Mouse (Mus musculus) spleen, adult 2 months (tissue): ENCODE data around the gene Prkn. TPM values are rescaled to one million over a fixed set of nuclear protein-coding genes. Genes with fewer than 3 reads are reported as not detected.

ENCODE experiments used
- DNase-seq, 2 experiments: peaks; one replicate each; pipeline versions ENCODE4 v3.0.0 to v3.0.0-alpha.2; 2012 to 2021; ENCODE audit warnings: low spot score in 2 of 2, low read depth in 1 of 2
- H3K27ac ChIP-seq: fragments of 200-500 bp; 2 replicates; pipeline ENCODE4 v1.5.1; 2012; ENCODE audit warnings: low read length, inconsistent platforms; ENCODE audit not compliant: insufficient read depth
- H3K27me3 ChIP-seq: fragments of 200-500 bp; 2 replicates; pipeline ENCODE4 v1.6.1; 2012; ENCODE audit warnings: mild to moderate bottlenecking, moderate library complexity, low read length, inconsistent platforms; ENCODE audit not compliant: control insufficient read depth, insufficient read depth
- H3K36me3 ChIP-seq: fragments of 200-500 bp; 2 replicates; pipeline ENCODE4 v1.6.1; 2012; ENCODE audit warnings: mild to moderate bottlenecking, low read length, inconsistent platforms; ENCODE audit not compliant: control insufficient read depth, insufficient read depth
- H3K4me1 ChIP-seq: fragments of 200-500 bp; 2 replicates; pipeline ENCODE4 v1.6.1; 2011; ENCODE audit warnings: inconsistent platforms; ENCODE audit not compliant: control insufficient read depth, insufficient read depth, insufficient read length
- H3K4me3 ChIP-seq: fragments of 200-500 bp; 2 replicates; pipeline ENCODE4 v1.5.1; 2011; ENCODE audit warnings: mild to moderate bottlenecking, inconsistent platforms; ENCODE audit not compliant: insufficient read depth, insufficient read length; ENCODE audit errors: extremely low read depth
- CTCF ChIP-seq: fragments of 200-500 bp; IDR thresholded peaks from 2 replicates; pipeline ENCODE4 v1.5.1; 2011; ENCODE audit warnings: mild to moderate bottlenecking, inconsistent platforms; ENCODE audit not compliant: insufficient read depth, insufficient read length, insufficient replicate concordance; ENCODE audit errors: extremely low read depth
- POLR2A ChIP-seq: fragments of 200-500 bp; IDR thresholded peaks from 2 replicates; pipeline ENCODE4 v1.6.1; 2011; ENCODE audit warnings: low read depth, low read length, inconsistent platforms
- WGBS: fragments of 180-500 bp; shearing (Covaris S2); methylation state at CpG from one replicate; pipeline ENCODE4 v1.1.7; 2018; 5-methylcytosine and 5-hydroxymethylcytosine counted together
- polyA plus RNA-seq: library from polyadenylated mRNA; depleted of rRNA; stranded (reverse); fragments of >200 nt; gene quantifications from 2 replicates; pipeline ENCODE4 v1.2.3, GENCODE M21; 2012

Prkn gene
- polyA plus RNA-seq, 1 experiment = 0.72 TPM

- no peaks in the 10 kb centered on the region for H3K36me3 ChIP-seq
- no peak overlapping the region for H3K27ac ChIP-seq
- no peak overlapping the region for H3K4me3 ChIP-seq
- whole genome bisulfite sequencing = 79% methylated on average over 6 of the region's 6 CpGs
- H3K4me1 ChIP-seq = no peaks in the 10 kb centered on the region
- TF ChIP-seq CTCF = no peak
- TF ChIP-seq POLR2A = no peak
- no peak for DNase-seq
- no peaks in the 10 kb centered on the region for H3K27me3 ChIP-seq
These were observed 879.6 kb downstream of the Prkn start for GRCm38 (mm10) chr17:11719801-11720200.

- H3K27ac ChIP-seq = no peak overlapping the region
- H3K4me3 ChIP-seq = no peak overlapping the region
- WGBS = 80% methylated on average over 5 of the region's 5 CpGs
- H3K4me1 ChIP-seq = no peaks in the 10 kb centered on the region
- no peaks in the 10 kb centered on the region for H3K36me3 ChIP-seq
- H3K27me3 ChIP-seq = no peaks in the 10 kb centered on the region
- DNase-seq = no peak
- TF ChIP-seq POLR2A = no peak
- no peak for TF ChIP-seq CTCF
These were observed 881.7 kb downstream of the Prkn start for GRCm38 (mm10) chr17:11721906-11722305.

GRCm38 (mm10) chr17:11722478-11722877 lies 882.3 kb downstream of the Prkn start:
- Histone ChIP-seq H3K27me3 (no peaks in the 10 kb centered on the region), H3K4me1 (no peaks in the 10 kb centered on the region), H3K36me3 (no peaks in the 10 kb centered on the region), H3K27ac (no peak overlapping the region), H3K4me3 (no peak overlapping the region)
- no peak for TF ChIP-seq CTCF
- no peak for TF ChIP-seq POLR2A
- WGBS = 92% methylated on average over 1 of the region's 1 CpGs
- DNase-seq = no peak

- no peak for TF ChIP-seq POLR2A
- no peak for TF ChIP-seq CTCF
- Histone ChIP-seq H3K36me3 (no peaks in the 10 kb centered on the region), H3K4me1 (no peaks in the 10 kb centered on the region), H3K27me3 (no peaks in the 10 kb centered on the region), H3K27ac (no peak overlapping the region), H3K4me3 (no peak overlapping the region)
- DNase-seq = no peak
- 22% methylated on average over 3 of the region's 3 CpGs for WGBS
These were observed 884.0 kb downstream of the Prkn start for GRCm38 (mm10) chr17:11724135-11724534.

GRCm38 (mm10) chr17:11727101-11727500 lies 886.9 kb downstream of the Prkn start:
- 49% methylated on average over 1 of the region's 1 CpGs for WGBS
- no peaks in the 10 kb centered on the region for H3K36me3 ChIP-seq
- no peak overlapping the region for H3K4me3 ChIP-seq
- H3K27me3 ChIP-seq = no peaks in the 10 kb centered on the region
- TF ChIP-seq POLR2A = no peak
- no peak for TF ChIP-seq CTCF
- H3K4me1 ChIP-seq = no peaks in the 10 kb centered on the region
- no peak overlapping the region for H3K27ac ChIP-seq
- no peak for DNase-seq

- no peaks in the 10 kb centered on the region for H3K36me3 ChIP-seq
- H3K4me1 ChIP-seq = no peaks in the 10 kb centered on the region
- WGBS = 90% methylated on average over 2 of the region's 2 CpGs
- H3K27ac ChIP-seq = no peak overlapping the region
- no peak for TF ChIP-seq POLR2A
- no peak for TF ChIP-seq CTCF
- DNase-seq = no peak
- no peaks in the 10 kb centered on the region for H3K27me3 ChIP-seq
- H3K4me3 ChIP-seq = no peak overlapping the region
These were observed 888.1 kb downstream of the Prkn start for GRCm38 (mm10) chr17:11728294-11728693.

GRCm38 (mm10) chr17:11730656-11731594 lies 890.7 kb downstream of the Prkn start:
- Histone ChIP-seq H3K27ac (no peak overlapping the region), H3K36me3 (no peaks in the 10 kb centered on the region), H3K4me1 (no peaks in the 10 kb centered on the region), H3K27me3 (no peaks in the 10 kb centered on the region), H3K4me3 (no peak overlapping the region)
- TF ChIP-seq CTCF (no peak), POLR2A (no peak)
- WGBS = 89% methylated on average over 12 of the region's 12 CpGs
- DNase-seq = no peak
